In genomic region chr11:52253674-52254375, GRCm38 (mm10) we compare ENCODE assay signal across 8 mouse cellular contexts. TPM values are rescaled to one million over a fixed set of nuclear protein-coding genes. Genes with fewer than 3 reads are reported as not detected.
A peak's percentile ranks its signal among the peaks of the same experiment; 100 is the strongest.
DNase-seq lines count a peak whose midpoint lies in the region; ATAC-seq lines count a peak whose summit lies in the region.
"Had no signal": no experiment of that assay in that cellular context is flagged by ENCODE, and none has a peak within 500 bp of the region (broad histone marks: within the 10 kb centered on the region; RNA-seq: fewer than 3 reads in every experiment).

No protein-coding gene starts in this region.

- no peak overlapping the region for H3K9ac ChIP-seq in hindbrain, embryonic 13.5 days

- H3K4me1 ChIP-seq in forebrain, embryonic 10.5 days = no peaks in the 10 kb centered on the region
- H3K4me1 ChIP-seq in hindbrain, embryonic 13.5 days (replicated peaks) = no peaks in the 10 kb centered on the region

- H3K4me2 ChIP-seq in hindbrain, embryonic 13.5 days = no peak overlapping the region

- peak; percentile 82 for DNase-seq in NIH3T3 (ENCODE audit: low read depth)
- DNase-seq in c-Kit-negative CD71-positive TER-119-positive erythroid progenitor cells, embryonic 14.5 days (ENCODE audit: low read depth, low spot score) = peak; percentile 20
- peak; percentile 51 for DNase-seq in forebrain, embryonic 10.5 days (ENCODE audit: extremely low spot score, low spot score)
- peak; percentile 30 to 44 for DNase-seq in layer of hippocampus, postnatal 25 days (ENCODE audit: extremely low spot score in 1 of 2, low spot score in 1 of 2)
- DNase-seq in right cerebral cortex, postnatal 25 days = peak; percentile 54

- 71% methylated on average over 11 of the region's 11 CpGs for WGBS in forebrain, embryonic 10.5 days
- 68% methylated on average over 11 of the region's 11 CpGs for WGBS in hindbrain, embryonic 13.5 days

- H3K36me3 ChIP-seq in forebrain, embryonic 10.5 days (replicated peaks) = peaks cover 65% of the 10 kb centered on the region
- H3K36me3 ChIP-seq in hindbrain, embryonic 13.5 days = peaks cover 20% of the 10 kb centered on the region

- ATAC-seq in hindbrain, embryonic 13.5 days (ENCODE audit: low FRiP score) = peak; percentile 80
- peak; percentile 70 for ATAC-seq in megakaryocyte, adult 5-6 weeks (ENCODE audit: poor library complexity, severe bottlenecking)

- H3K4me3 ChIP-seq in forebrain, embryonic 10.5 days = no peak overlapping the region
- no peak overlapping the region for H3K4me3 ChIP-seq in hindbrain, embryonic 13.5 days
- H3K4me3 ChIP-seq: megakaryocyte, embryonic 14.5 days had no signal

- no peaks in the 10 kb centered on the region for H3K27me3 ChIP-seq in forebrain, embryonic 10.5 days (ENCODE audit: poor library complexity, severe bottlenecking)
- H3K27me3 ChIP-seq in hindbrain, embryonic 13.5 days = no peaks in the 10 kb centered on the region

- H3K9me3 ChIP-seq in forebrain, embryonic 10.5 days = no peaks in the 10 kb centered on the region
- no peaks in the 10 kb centered on the region for H3K9me3 ChIP-seq in hindbrain, embryonic 13.5 days
- H3K9me3 ChIP-seq: megakaryocyte, embryonic 14.5 days had no signal

- H3K27ac ChIP-seq in forebrain, embryonic 10.5 days = no peak overlapping the region
- no peak overlapping the region for H3K27ac ChIP-seq in hindbrain, embryonic 13.5 days

RNA-seq across cellular contexts. Expression of gene Skp1a, which starts 22.0 kb away (rescaled TPM):
- polyA plus RNA-seq in forebrain, embryonic 10.5 days (2016; fragmentation: Nextera tagmentation; extraction: Ambion mirVana) = 906 and 908 TPM in 2 replicates
- 1,097 and 1,103 TPM in 2 replicates for polyA plus RNA-seq in hindbrain, embryonic 13.5 days (2015; fragmentation: Nextera tagmentation; extraction: Ambion mirVana)
- total RNA-seq in layer of hippocampus, postnatal 25 days (2021) = 100 to 1,000 TPM; 448 to 507 TPM
- 129 and 145 TPM in 2 replicates for total RNA-seq in megakaryocyte, adult 5-6 weeks (2015)
- total RNA-seq in megakaryocyte, adult 5-6 weeks (2017) = 127 and 133 TPM in 2 replicates

RNA-seq across cellular contexts. Expression of gene Tcf7, which starts 29.0 kb away (rescaled TPM):
- 8.1 and 8.8 TPM in 2 replicates for polyA plus RNA-seq in forebrain, embryonic 10.5 days (2016; fragmentation: Nextera tagmentation; extraction: Ambion mirVana)
- polyA plus RNA-seq in hindbrain, embryonic 13.5 days (2015; fragmentation: Nextera tagmentation; extraction: Ambion mirVana) = 3.2 and 4.7 TPM in 2 replicates
- total RNA-seq in layer of hippocampus, postnatal 25 days (2021) = 1 to 10 TPM; 3.2 to 3.4 TPM
- total RNA-seq in megakaryocyte, adult 5-6 weeks (2015) = 6.9 and 9.4 TPM in 2 replicates
- total RNA-seq in megakaryocyte, adult 5-6 weeks (2017) = 1.2 and 1.8 TPM in 2 replicates

RNA-seq across cellular contexts. Expression of gene Olfr1371, which starts 40.0 kb away (rescaled TPM):
- not detected in 2 replicates for polyA plus RNA-seq in forebrain, embryonic 10.5 days (2016; fragmentation: Nextera tagmentation; extraction: Ambion mirVana)
- not detected in 2 replicates for polyA plus RNA-seq in hindbrain, embryonic 13.5 days (2015; fragmentation: Nextera tagmentation; extraction: Ambion mirVana)
- total RNA-seq in layer of hippocampus, postnatal 25 days (2021) = not detected
- total RNA-seq in megakaryocyte, adult 5-6 weeks (2015) = not detected in 2 replicates
- not detected in 2 replicates for total RNA-seq in megakaryocyte, adult 5-6 weeks (2017)

Comparison
In these comparisons a context has a peak if more than half of its experiments do, and no peak if none do; other contexts are left out.
1. DNase-seq: peak in every context shown above with its lines; median percentile 82 in NIH3T3; 54 in right cerebral cortex, postnatal 25 days; 51 in forebrain, embryonic 10.5 days; 37 in layer of hippocampus, postnatal 25 days; 20 in c-Kit-negative CD71-positive TER-119-positive erythroid progenitor cells, embryonic 14.5 days.